Mouse (Mus musculus): ENCODE measurements at regions not wholly inside any gene's neighbourhood (a gene's known extent, or its start where the extent isn't known, plus 50 kb on each side); places are given as distances from the start of the nearest gene placed in this dataset.

GRCm38 (mm10) chr2:146625166-146625751, 113.1 kb upstream of the Ralgapa2 start:
- no peak for DNase-seq (ENCODE audit: low read depth, low spot score)

- no peak for DNase-seq (ENCODE audit: low read depth, low spot score)
Measured at GRCm38 (mm10) chr2:146626531-146626930, 114.4 kb upstream of the Ralgapa2 start.

GRCm38 (mm10) chr2:146630179-146630578, 118.0 kb upstream of the Ralgapa2 start:
- no peak for DNase-seq (ENCODE audit: low read depth, low spot score)

- no peak for DNase-seq (ENCODE audit: low read depth, low spot score)
Measured at GRCm38 (mm10) chr2:146631098-146631497, 119.0 kb upstream of the Ralgapa2 start.

- peak; percentile 65 for DNase-seq (ENCODE audit: low read depth, low spot score)
Measured at GRCm38 (mm10) chr2:146633329-146634070, 121.4 kb upstream of the Ralgapa2 start.

- no peak for DNase-seq (ENCODE audit: low read depth, low spot score)
Measured at GRCm38 (mm10) chr2:146637573-146637972, 125.4 kb upstream of the Ralgapa2 start.

GRCm38 (mm10) chr2:146646237-146646972, 134.3 kb upstream of the Ralgapa2 start:
- no peak for DNase-seq (ENCODE audit: low read depth, low spot score)

- DNase-seq (ENCODE audit: low read depth, low spot score): no peak
Measured at GRCm38 (mm10) chr2:146646973-146647282, 134.8 kb upstream of the Ralgapa2 start.

GRCm38 (mm10) chr2:146661346-146661745, 149.2 kb upstream of the Ralgapa2 start:
- DNase-seq (ENCODE audit: low read depth, low spot score): no peak

GRCm38 (mm10) chr2:146672761-146673160, 160.6 kb upstream of the Ralgapa2 start:
- no peak for DNase-seq (ENCODE audit: low read depth, low spot score)

GRCm38 (mm10) chr2:146681979-146682378, 169.8 kb upstream of the Ralgapa2 start:
- DNase-seq (ENCODE audit: low read depth, low spot score): no peak

- no peak for DNase-seq (ENCODE audit: low read depth, low spot score)
Measured at GRCm38 (mm10) chr2:146685854-146686507, 169.7 kb upstream of the Kiz start.

GRCm38 (mm10) chr2:146688544-146688943, 167.1 kb upstream of the Kiz start:
- no peak for DNase-seq (ENCODE audit: low read depth, low spot score)

- DNase-seq (ENCODE audit: low read depth, low spot score): no peak
Measured at GRCm38 (mm10) chr2:146693484-146693883, 162.2 kb upstream of the Kiz start.

- DNase-seq (ENCODE audit: low read depth, low spot score): no peak
Measured at GRCm38 (mm10) chr2:146694041-146694440, 161.6 kb upstream of the Kiz start.

- no peak for DNase-seq (ENCODE audit: low read depth, low spot score)
Measured at GRCm38 (mm10) chr2:146696277-146696676, 159.4 kb upstream of the Kiz start.

GRCm38 (mm10) chr2:146696727-146697126, 158.9 kb upstream of the Kiz start:
- no peak for DNase-seq (ENCODE audit: low read depth, low spot score)

- no peak for DNase-seq (ENCODE audit: low read depth, low spot score)
Measured at GRCm38 (mm10) chr2:146710676-146711075, 145.0 kb upstream of the Kiz start.

GRCm38 (mm10) chr2:146721184-146721715, 134.4 kb upstream of the Kiz start:
- DNase-seq (ENCODE audit: low read depth, low spot score): no peak

- DNase-seq (ENCODE audit: low read depth, low spot score): no peak
Measured at GRCm38 (mm10) chr2:146722351-146723025, 133.2 kb upstream of the Kiz start.

GRCm38 (mm10) chr2:146723172-146723571, 132.5 kb upstream of the Kiz start:
- no peak for DNase-seq (ENCODE audit: low read depth, low spot score)
